Mouse (Mus musculus): ENCODE data around the gene Olfr316.

Olfr316 gene

GRCm38 (mm10) chr11:58772888-58773287 is 20.4 kb downstream of the Olfr316 start, which contains the start of gene Olfr315:
Gene Olfr315, plus strand, starts transcription at chr11:58773188.
- no peaks in the 10 kb centered on the region for H3K27me3 ChIP-seq (ENCODE audit: insufficient read depth, low read length)
- no peak within 1 kb of the TSS for H3K4me3 ChIP-seq (replicated peaks; ENCODE audit: low read length)
- no peaks in the 10 kb centered on the region for H3K36me3 ChIP-seq (ENCODE audit: insufficient read depth, low read length)
- TF ChIP-seq POU5F1 (IDR thresholded peaks at IDR 0.05; ENCODE audit: borderline replicate concordance, low read length), result no peak
- TF ChIP-seq CTCF (conservative IDR thresholded peaks at IDR 0.05; ENCODE audit: low read length), result no peak
- no peak for TF ChIP-seq NANOG (IDR thresholded peaks at IDR 0.05; ENCODE audit: borderline replicate concordance, low read length)
- no peaks in the 10 kb centered on the region for H3K4me1 ChIP-seq (replicated peaks; ENCODE audit: low read depth, low read length)
- H3K9me3 ChIP-seq (ENCODE audit: low read length), result no peaks in the 10 kb centered on the region

- H3K4me3 ChIP-seq (replicated peaks; ENCODE audit: low read length), result no peak within 1 kb of the TSS
- H3K36me3 ChIP-seq (ENCODE audit: insufficient read depth, low read length), result no peaks in the 10 kb centered on the region
- H3K4me1 ChIP-seq (replicated peaks; ENCODE audit: low read depth, low read length), result peaks cover 5% of the 10 kb centered on the region
- H3K9me3 ChIP-seq (ENCODE audit: low read length), result no peaks in the 10 kb centered on the region
- H3K27me3 ChIP-seq (ENCODE audit: insufficient read depth, low read length), result 0 out of 2 replicates have a peak, but pooled peaks cover 5% of the 10 kb centered on the region
- TF ChIP-seq NANOG (IDR thresholded peaks at IDR 0.05; ENCODE audit: borderline replicate concordance, low read length), result no peak
- no peak for TF ChIP-seq CTCF (conservative IDR thresholded peaks at IDR 0.05; ENCODE audit: low read length)
- no peak for TF ChIP-seq POU5F1 (IDR thresholded peaks at IDR 0.05; ENCODE audit: borderline replicate concordance, low read length)
These were observed 30.1 kb downstream of the Olfr316 start, which contains the start of gene Olfr314 for GRCm38 (mm10) chr11:58782480-58783089. Gene Olfr314, plus strand, starts transcription at chr11:58782952.

DNA sequence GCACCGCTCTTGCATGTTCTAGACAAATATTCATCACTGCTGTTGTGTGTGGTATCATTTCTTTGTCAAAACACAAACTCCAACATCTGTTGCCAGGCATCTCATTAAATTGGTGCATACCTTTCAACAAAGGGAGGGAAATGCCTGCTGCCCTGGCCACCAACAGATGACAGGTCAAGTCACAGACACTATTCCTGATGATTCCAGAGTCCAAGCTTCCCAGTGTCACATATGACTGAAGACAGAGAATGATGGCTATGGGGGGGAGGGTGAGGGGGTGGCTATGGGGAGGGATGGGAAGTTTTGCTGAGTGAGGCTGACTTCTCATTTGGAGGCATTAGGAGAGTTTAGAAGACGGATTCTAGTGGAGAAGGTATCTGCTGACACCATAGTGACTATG is 31.6 kb downstream of the Olfr316 start:
- no peaks in the 10 kb centered on the region; the same call in 1 of the 2 replicates for H3K4me1 ChIP-seq (replicated peaks; ENCODE audit: low read depth, low read length)
- no peaks in the 10 kb centered on the region for H3K36me3 ChIP-seq (ENCODE audit: insufficient read depth, low read length)
- H3K9me3 ChIP-seq (ENCODE audit: low read length), result no peaks in the 10 kb centered on the region
- H3K27me3 ChIP-seq (ENCODE audit: insufficient read depth, low read length), result 0 out of 2 replicates have a peak, but pooled peaks cover 5% of the 10 kb centered on the region
- TF ChIP-seq NANOG (IDR thresholded peaks at IDR 0.05; ENCODE audit: borderline replicate concordance, low read length) (no peak), POU5F1 (IDR thresholded peaks at IDR 0.05; ENCODE audit: borderline replicate concordance, low read length) (no peak), CTCF (conservative IDR thresholded peaks at IDR 0.05; ENCODE audit: low read length) (no peak)
- no peak overlapping the region for H3K4me3 ChIP-seq (replicated peaks; ENCODE audit: low read length)

DNA sequence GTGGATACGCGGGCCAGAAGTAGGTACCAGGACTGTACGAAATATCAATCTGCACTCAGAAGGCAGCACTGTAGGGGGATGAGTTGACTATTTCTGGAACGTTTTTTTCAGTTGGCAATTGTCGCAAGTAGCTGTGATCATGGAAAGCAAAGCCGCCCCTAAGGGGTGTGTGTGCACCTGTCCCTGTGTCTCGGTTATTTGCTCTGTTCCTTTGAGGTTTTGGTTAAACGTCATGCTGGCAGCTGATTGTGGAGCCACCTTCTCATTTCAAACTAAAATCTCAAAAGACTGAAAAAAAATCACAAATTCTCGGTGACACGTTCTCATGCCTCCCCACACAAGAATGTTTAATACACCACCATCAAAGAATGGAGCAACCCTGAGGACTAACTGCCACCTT is 35.1 kb downstream of the Olfr316 start:
- H3K4me1 ChIP-seq (replicated peaks; ENCODE audit: low read depth, low read length), result no peaks in the 10 kb centered on the region; the same call in 1 of the 2 replicates
- H3K27me3 ChIP-seq (ENCODE audit: insufficient read depth, low read length), result 0 out of 2 replicates have a peak, but pooled peaks cover 5% of the 10 kb centered on the region
- H3K9me3 ChIP-seq (ENCODE audit: low read length), result no peaks in the 10 kb centered on the region
- no peak for TF ChIP-seq CTCF (conservative IDR thresholded peaks at IDR 0.05; ENCODE audit: low read length)
- no peak for TF ChIP-seq NANOG (IDR thresholded peaks at IDR 0.05; ENCODE audit: borderline replicate concordance, low read length)
- no peak for TF ChIP-seq POU5F1 (IDR thresholded peaks at IDR 0.05; ENCODE audit: borderline replicate concordance, low read length)
- H3K4me3 ChIP-seq (replicated peaks; ENCODE audit: low read length), result no peak overlapping the region
- no peaks in the 10 kb centered on the region for H3K36me3 ChIP-seq (ENCODE audit: insufficient read depth, low read length)

DNA sequence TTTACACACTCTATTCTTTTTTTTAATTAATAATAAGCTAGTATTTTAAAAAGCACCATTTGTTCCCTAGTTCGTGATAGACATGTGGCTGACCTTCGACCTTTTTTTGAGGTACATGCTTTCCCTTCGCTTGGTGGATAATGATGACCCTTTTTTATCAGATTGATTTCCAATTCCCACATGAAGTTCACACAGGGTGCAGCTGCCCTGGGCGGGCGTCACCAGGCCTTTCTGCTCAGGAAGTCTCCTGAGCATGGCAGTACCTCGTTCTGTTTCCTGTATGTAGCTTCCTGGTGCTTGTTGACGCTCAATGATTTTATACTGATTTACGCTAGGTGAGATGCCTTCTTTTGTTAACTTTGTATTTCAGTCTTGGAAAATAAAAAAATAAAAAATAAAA is 35.8 kb downstream of the Olfr316 start:
- Histone ChIP-seq H3K27me3 (ENCODE audit: insufficient read depth, low read length) (0 out of 2 replicates have a peak, but pooled peaks cover 5% of the 10 kb centered on the region), H3K4me3 (replicated peaks; ENCODE audit: low read length) (no peak overlapping the region), H3K36me3 (ENCODE audit: insufficient read depth, low read length) (no peaks in the 10 kb centered on the region), H3K4me1 (replicated peaks; ENCODE audit: low read depth, low read length) (no peaks in the 10 kb centered on the region; the same call in 1 of the 2 replicates), H3K9me3 (ENCODE audit: low read length) (no peaks in the 10 kb centered on the region)
- TF ChIP-seq POU5F1 (IDR thresholded peaks at IDR 0.05; ENCODE audit: borderline replicate concordance, low read length) (no peak), NANOG (IDR thresholded peaks at IDR 0.05; ENCODE audit: borderline replicate concordance, low read length) (no peak), CTCF (conservative IDR thresholded peaks at IDR 0.05; ENCODE audit: low read length) (no peak)

DNA sequence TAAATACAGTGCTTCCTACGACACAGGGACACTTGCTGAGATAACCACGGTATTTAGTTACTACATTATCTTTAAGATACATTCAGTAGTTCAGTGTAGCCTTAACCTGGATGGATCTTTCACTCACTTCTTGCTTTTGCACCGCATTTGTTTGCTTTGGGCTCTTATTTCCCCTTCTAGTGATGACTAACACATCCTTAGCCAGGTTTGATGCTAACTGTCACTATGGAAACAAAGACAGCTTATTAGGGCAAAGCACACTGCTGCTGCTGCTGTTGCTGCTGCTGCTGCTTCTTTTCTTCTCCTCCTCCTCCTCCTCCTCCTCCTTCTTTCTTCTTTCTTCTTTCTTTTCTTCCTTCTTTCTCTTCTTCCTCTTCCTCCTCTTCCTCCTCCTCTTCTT is 37.0 kb downstream of the Olfr316 start:
- Histone ChIP-seq H3K36me3 (ENCODE audit: insufficient read depth, low read length) (no peaks in the 10 kb centered on the region), H3K4me3 (replicated peaks; ENCODE audit: low read length) (no peak overlapping the region), H3K27me3 (ENCODE audit: insufficient read depth, low read length) (0 out of 2 replicates have a peak, but pooled peaks cover 5% of the 10 kb centered on the region), H3K4me1 (replicated peaks; ENCODE audit: low read depth, low read length) (no peaks in the 10 kb centered on the region; the same call in 1 of the 2 replicates), H3K9me3 (ENCODE audit: low read length) (no peaks in the 10 kb centered on the region)
- TF ChIP-seq POU5F1 (IDR thresholded peaks at IDR 0.05; ENCODE audit: borderline replicate concordance, low read length) (no peak), CTCF (conservative IDR thresholded peaks at IDR 0.05; ENCODE audit: low read length) (no peak), NANOG (IDR thresholded peaks at IDR 0.05; ENCODE audit: borderline replicate concordance, low read length) (no peak)

- no peaks in the 10 kb centered on the region for H3K9me3 ChIP-seq (ENCODE audit: low read length)
- TF ChIP-seq POU5F1 (IDR thresholded peaks at IDR 0.05; ENCODE audit: borderline replicate concordance, low read length) (no peak), NANOG (IDR thresholded peaks at IDR 0.05; ENCODE audit: borderline replicate concordance, low read length) (no peak), CTCF (conservative IDR thresholded peaks at IDR 0.05; ENCODE audit: low read length) (no peak)
- 0 out of 2 replicates have a peak, but pooled peaks cover 5% of the 10 kb centered on the region for H3K27me3 ChIP-seq (ENCODE audit: insufficient read depth, low read length)
- H3K36me3 ChIP-seq (ENCODE audit: insufficient read depth, low read length), result no peaks in the 10 kb centered on the region
- no peaks in the 10 kb centered on the region; the same call in 1 of the 2 replicates for H3K4me1 ChIP-seq (replicated peaks; ENCODE audit: low read depth, low read length)
- no peak overlapping the region for H3K4me3 ChIP-seq (replicated peaks; ENCODE audit: low read length)
These were observed 37.5 kb downstream of the Olfr316 start for GRCm38 (mm10) chr11:58790053-58790452.

GRCm38 (mm10) chr11:58790646-58791045 is 38.1 kb downstream of the Olfr316 start:
- H3K27me3 ChIP-seq (ENCODE audit: insufficient read depth, low read length), result 0 out of 2 replicates have a peak, but pooled peaks cover 5% of the 10 kb centered on the region
- no peaks in the 10 kb centered on the region for H3K36me3 ChIP-seq (ENCODE audit: insufficient read depth, low read length)
- H3K4me1 ChIP-seq (replicated peaks; ENCODE audit: low read depth, low read length), result no peaks in the 10 kb centered on the region; the same call in 1 of the 2 replicates
- H3K9me3 ChIP-seq (ENCODE audit: low read length), result no peaks in the 10 kb centered on the region
- no peak overlapping the region for H3K4me3 ChIP-seq (replicated peaks; ENCODE audit: low read length)
- TF ChIP-seq NANOG (IDR thresholded peaks at IDR 0.05; ENCODE audit: borderline replicate concordance, low read length), result no peak
- no peak for TF ChIP-seq POU5F1 (IDR thresholded peaks at IDR 0.05; ENCODE audit: borderline replicate concordance, low read length)
- TF ChIP-seq CTCF (conservative IDR thresholded peaks at IDR 0.05; ENCODE audit: low read length), result no peak

Measured in E14TG2a.4 (cell line).